Mouse (Mus musculus) stomach, postnatal 0 days (tissue): ENCODE data around the gene Spats1. TPM values are rescaled to one million over a fixed set of nuclear protein-coding genes. Genes with fewer than 3 reads are reported as not detected.

Experiments
- ATAC-seq: fragments of 200-750 bp; cut with Nextera tagmentation; 2 replicates; pipeline ENCODE4 v1.8.0; 2017; ENCODE audit not compliant: low FRiP score, low TSS enrichment
- DNase-seq: peaks from one replicate; pipeline ENCODE4 v3.0.0-alpha.2; 2016; ENCODE audit warnings: low spot score
- H3K27ac ChIP-seq: fragments of 300-500 bp; sonication (generic); replicated peaks from 2 replicates; pipeline ENCODE4 v1.5.1; 2014; ENCODE audit warnings: mild to moderate bottlenecking, control low read depth
- H3K27me3 ChIP-seq: fragments of 300-500 bp; sonication (generic); 2 replicates; pipeline ENCODE4 v1.6.1; 2014; ENCODE audit warnings: low read length; ENCODE audit not compliant: control insufficient read depth, insufficient read depth
- H3K36me3 ChIP-seq: fragments of 300-500 bp; sonication (generic); 2 replicates; pipeline ENCODE4 v1.6.1; 2014; ENCODE audit warnings: low read length, mixed read lengths; ENCODE audit not compliant: control insufficient read depth, insufficient read depth
- H3K4me1 ChIP-seq: fragments of 300-500 bp; sonication (generic); replicated peaks from 2 replicates; pipeline ENCODE4 v1.6.1; 2014; ENCODE audit warnings: antibody characterized with exemption; ENCODE audit not compliant: control insufficient read depth, insufficient read depth
- H3K4me2 ChIP-seq: fragments of 300-500 bp; sonication (generic); replicated peaks from 2 replicates; pipeline ENCODE4 v1.6.1; 2014; ENCODE audit warnings: low read depth, mild to moderate bottlenecking, control low read depth, moderate library complexity
- H3K4me3 ChIP-seq: fragments of 300-500 bp; sonication (generic); 2 replicates; pipeline ENCODE4 v1.5.1; 2014; ENCODE audit warnings: low read depth, low read length, control low read depth
- H3K9ac ChIP-seq: fragments of 300-500 bp; sonication (generic); 2 replicates; pipeline ENCODE4 v1.6.1; 2014; ENCODE audit warnings: mild to moderate bottlenecking, low read length, control low read depth, mixed read lengths
- H3K9me3 ChIP-seq: fragments of 300-500 bp; sonication (generic); 2 replicates; pipeline ENCODE4 v1.6.1; 2016; ENCODE audit warnings: low read length; ENCODE audit not compliant: control insufficient read depth
- CTCF ChIP-seq: IDR thresholded peaks from 2 replicates; pipeline ENCODE4 v1.5.1; 2016; ENCODE audit warnings: antibody characterized with exemption, low read depth, mild to moderate bottlenecking, moderate library complexity
- EP300 ChIP-seq: optimal IDR thresholded peaks from 2 replicates; pipeline ENCODE3; 2016; ENCODE audit warnings: antibody characterized with exemption
- WGBS: fragments of 180-500 bp; shearing (Covaris S2); extraction: QIAGEN DNeasy Blood & Tissue Kit; methylation state at CpG from one replicate; pipeline ENCODE4 v1.1.7; 2014; 5-methylcytosine and 5-hydroxymethylcytosine counted together
- polyA plus RNA-seq: library from polyadenylated mRNA; unstranded; fragments of >200 nt; fragmentation: Nextera tagmentation; extraction: Ambion mirVana; gene quantifications from 2 replicates; pipeline ENCODE4 v1.2.1, GENCODE M21; 2015

The Spats1 gene
- polyA plus RNA-seq, 1 experiment from 2014 or later, result 0.24 TPM

- no peak overlapping the region for H3K4me3 ChIP-seq
- no peaks in the 10 kb centered on the region for H3K4me1 ChIP-seq
- 80% methylated on average over 7 of the region's 7 CpGs for WGBS
- H3K9ac ChIP-seq, result no peak overlapping the region
- H3K9me3 ChIP-seq, result no peaks in the 10 kb centered on the region
- H3K36me3 ChIP-seq, result no peaks in the 10 kb centered on the region
- H3K27ac ChIP-seq, result no peak overlapping the region
- no peak for TF ChIP-seq EP300
- no peak for TF ChIP-seq CTCF
- H3K27me3 ChIP-seq, result no peaks in the 10 kb centered on the region
- ATAC-seq, result no peak
- no peak overlapping the region for H3K4me2 ChIP-seq
- DNase-seq, result no peak
Observed at GRCm38 (mm10) chr17:45470726-45471125, 4.5 kb downstream of the Spats1 start.

GRCm38 (mm10) chr17:45468302-45468701, 6.9 kb downstream of the Spats1 start:
- Histone ChIP-seq H3K9me3 (no peaks in the 10 kb centered on the region), H3K9ac (no peak overlapping the region), H3K36me3 (no peaks in the 10 kb centered on the region), H3K27ac (no peak overlapping the region), H3K4me3 (no peak overlapping the region), H3K4me2 (no peak overlapping the region), H3K4me1 (no peaks in the 10 kb centered on the region), H3K27me3 (no peaks in the 10 kb centered on the region)
- 78% methylated on average over 5 of the region's 5 CpGs for WGBS
- DNase-seq (no peak), ATAC-seq (no peak)
- TF ChIP-seq EP300, result no peak
- TF ChIP-seq CTCF, result 0 out of 2 replicates have a peak, but pooled peaks have one; percentile 26

GRCm38 (mm10) chr17:45466701-45467100, 8.5 kb downstream of the Spats1 start:
- DNase-seq (no peak), ATAC-seq (no peak)
- 67% methylated on average over 2 of the region's 2 CpGs for WGBS
- H3K9ac ChIP-seq, result no peak overlapping the region
- TF ChIP-seq EP300 (no peak), CTCF (peak; percentile 9; the same call in 1 of the 2 replicates)
- H3K9me3 ChIP-seq, result no peaks in the 10 kb centered on the region
- no peaks in the 10 kb centered on the region for H3K36me3 ChIP-seq
- H3K4me3 ChIP-seq, result no peak overlapping the region
- H3K27me3 ChIP-seq, result no peaks in the 10 kb centered on the region
- H3K4me2 ChIP-seq, result no peak overlapping the region
- no peak overlapping the region for H3K27ac ChIP-seq
- H3K4me1 ChIP-seq, result no peaks in the 10 kb centered on the region

GRCm38 (mm10) chr17:45464255-45464654, 11.0 kb downstream of the Spats1 start:
- TF ChIP-seq EP300 (no peak), CTCF (no peak)
- WGBS, result 84% methylated on average over 9 of the region's 9 CpGs
- no peak overlapping the region for H3K27ac ChIP-seq
- no peak overlapping the region for H3K4me3 ChIP-seq
- no peak for ATAC-seq
- H3K27me3 ChIP-seq, result no peaks in the 10 kb centered on the region
- H3K4me1 ChIP-seq, result no peaks in the 10 kb centered on the region
- no peak overlapping the region for H3K9ac ChIP-seq
- H3K4me2 ChIP-seq, result no peak overlapping the region
- no peaks in the 10 kb centered on the region for H3K36me3 ChIP-seq
- no peaks in the 10 kb centered on the region for H3K9me3 ChIP-seq
- DNase-seq, result no peak

GRCm38 (mm10) chr17:45462506-45462905, 12.7 kb downstream of the Spats1 start:
- 84% methylated on average over 4 of the region's 4 CpGs for WGBS
- Histone ChIP-seq H3K27ac (no peak overlapping the region), H3K4me2 (no peak overlapping the region), H3K4me1 (no peaks in the 10 kb centered on the region), H3K27me3 (no peaks in the 10 kb centered on the region), H3K36me3 (no peaks in the 10 kb centered on the region), H3K4me3 (no peak overlapping the region), H3K9ac (no peak overlapping the region), H3K9me3 (no peaks in the 10 kb centered on the region)
- TF ChIP-seq EP300, result no peak
- TF ChIP-seq CTCF, result peak; percentile 30; the same call in 1 of the 2 replicates
- DNase-seq (no peak), ATAC-seq (no peak)

- 85% methylated on average over 6 of the region's 8 CpGs for WGBS
- H3K36me3 ChIP-seq, result no peaks in the 10 kb centered on the region
- ATAC-seq, result no peak
Observed at GRCm38 (mm10) chr17:45459062-45459461, 16.2 kb downstream of the Spats1 start.

More at GRCm38 (mm10) chr17:45459062-45459461, 16.2 kb downstream of the Spats1 start:
- Histone ChIP-seq H3K9ac (no peak overlapping the region), H3K27ac (no peak overlapping the region), H3K9me3 (no peaks in the 10 kb centered on the region), H3K4me2 (no peak overlapping the region), H3K4me3 (no peak overlapping the region), H3K4me1 (no peaks in the 10 kb centered on the region), H3K27me3 (no peaks in the 10 kb centered on the region)
- no peak for DNase-seq
- TF ChIP-seq EP300 (no peak), CTCF (no peak)
